Mouse (Mus musculus): ENCODE results near the gene Chdh. TPM values are rescaled to one million over a fixed set of nuclear protein-coding genes. Genes with fewer than 3 reads are reported as not detected.

Chdh gene
- polyA plus RNA-seq, 1 experiment, result not detected

GRCm38 (mm10) chr14:29996000-29996751 lies 12.6 kb upstream of the Chdh start:
- Histone ChIP-seq H3K27me3 (ENCODE audit: control insufficient read depth, insufficient read depth, insufficient read length) (no peaks in the 10 kb centered on the region), H3K4me2 (ENCODE audit: low read depth) (no peak overlapping the region), H3K4me3 (no peak overlapping the region), H3ac (ENCODE audit: control insufficient read depth, insufficient read length) (no peak overlapping the region), H3K36me3 (ENCODE audit: control insufficient read depth, insufficient read depth) (peaks cover 12% of the 10 kb centered on the region), H3K79me2 (ENCODE audit: control insufficient read depth, insufficient read depth) (no peaks in the 10 kb centered on the region)
- TF ChIP-seq CEBPB (IDR thresholded peaks at IDR 0.05; ENCODE audit: insufficient read depth, poor library complexity, severe bottlenecking) (no peak), E2F4 (IDR thresholded peaks at IDR 0.05; ENCODE audit: insufficient read depth) (no peak), TCF12 (IDR thresholded peaks at IDR 0.05; ENCODE audit: insufficient read depth, poor library complexity, severe bottlenecking) (no peak), REST (IDR thresholded peaks at IDR 0.05; ENCODE audit: insufficient read depth, insufficient read length) (no peak), SRF (IDR thresholded peaks at IDR 0.05; ENCODE audit: control insufficient read depth, insufficient read length, low read depth) (no peak), USF1 (IDR thresholded peaks at IDR 0.05; ENCODE audit: low read depth) (no peak), MAX (IDR thresholded peaks at IDR 0.05; ENCODE audit: low read depth) (no peak), POLR2AphosphoS2 (IDR thresholded peaks at IDR 0.05; ENCODE audit: insufficient read length, low read depth) (no peak), MYOG (IDR thresholded peaks at IDR 0.05; ENCODE audit: control insufficient read depth in 1 of 3, insufficient read depth in 1 of 3, insufficient read length in 2 of 3, low read depth in 2 of 3) (no peak), POLR2A (IDR thresholded peaks at IDR 0.05; ENCODE audit: insufficient read length, low read depth) (no peak), MYOD1 (IDR thresholded peaks at IDR 0.05; ENCODE audit: control insufficient read depth in 1 of 3, insufficient read length in 2 of 3, low read depth in 2 of 3) (no peak), TCF3 (IDR thresholded peaks at IDR 0.05; ENCODE audit: insufficient read length, low read depth) (no peak)

- H3K4me2 ChIP-seq (ENCODE audit: low read depth), result no peak overlapping the region
- no peaks in the 10 kb centered on the region for H3K79me2 ChIP-seq (ENCODE audit: control insufficient read depth, insufficient read depth)
- no peak overlapping the region for H3K4me3 ChIP-seq
- H3ac ChIP-seq (ENCODE audit: control insufficient read depth, insufficient read length), result no peak overlapping the region
- TF ChIP-seq USF1 (IDR thresholded peaks at IDR 0.05; ENCODE audit: low read depth) (no peak), TCF3 (IDR thresholded peaks at IDR 0.05; ENCODE audit: insufficient read length, low read depth) (no peak), MAX (IDR thresholded peaks at IDR 0.05; ENCODE audit: low read depth) (no peak)
- no peaks in the 10 kb centered on the region for H3K27me3 ChIP-seq (ENCODE audit: control insufficient read depth, insufficient read depth, insufficient read length)
- peaks cover 12% of the 10 kb centered on the region for H3K36me3 ChIP-seq (ENCODE audit: control insufficient read depth, insufficient read depth)
Measured at GRCm38 (mm10) chr14:29997345-29997744, 11.5 kb upstream of the Chdh start.

GRCm38 (mm10) chr14:29998747-29999474 lies 9.9 kb upstream of the Chdh start:
- peaks cover 9% of the 10 kb centered on the region for H3K27me3 ChIP-seq (ENCODE audit: control insufficient read depth, insufficient read depth, insufficient read length)
- TF ChIP-seq POLR2A (IDR thresholded peaks at IDR 0.05; ENCODE audit: insufficient read length, low read depth), result no peak
- TF ChIP-seq POLR2AphosphoS2 (IDR thresholded peaks at IDR 0.05; ENCODE audit: insufficient read length, low read depth), result peak; percentile 53
- H3K4me2 ChIP-seq (ENCODE audit: low read depth), result no peak overlapping the region
- no peak overlapping the region for H3ac ChIP-seq (ENCODE audit: control insufficient read depth, insufficient read length)
- H3K36me3 ChIP-seq (ENCODE audit: control insufficient read depth, insufficient read depth), result peaks cover under 1% of the 10 kb centered on the region
- no peak overlapping the region for H3K4me3 ChIP-seq
- H3K79me2 ChIP-seq (ENCODE audit: control insufficient read depth, insufficient read depth), result no peaks in the 10 kb centered on the region

DNA sequence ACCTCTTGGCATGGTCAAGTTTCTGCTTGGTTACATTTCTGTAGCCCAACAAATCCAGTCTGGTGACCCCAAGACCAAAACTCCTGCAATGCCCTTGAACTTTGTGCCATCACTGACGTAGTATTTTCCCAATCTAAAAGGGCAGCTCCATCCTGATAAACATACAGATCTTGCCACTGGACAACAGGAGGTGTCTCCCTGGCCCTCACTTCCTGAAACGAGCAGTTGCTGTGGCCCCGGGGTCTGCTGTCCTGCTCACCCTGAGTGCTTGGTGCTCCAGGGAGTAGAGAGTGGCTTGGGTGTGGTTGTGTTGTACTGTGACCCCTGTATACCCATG lies 9.4 kb upstream of the Chdh start:
- H3K36me3 ChIP-seq (ENCODE audit: control insufficient read depth, insufficient read depth), result no peaks in the 10 kb centered on the region
- no peak overlapping the region for H3K4me3 ChIP-seq
- no peak overlapping the region for H3K4me2 ChIP-seq (ENCODE audit: low read depth)
- TF ChIP-seq REST (IDR thresholded peaks at IDR 0.05; ENCODE audit: insufficient read depth, insufficient read length) (no peak), MYOG (IDR thresholded peaks at IDR 0.05; ENCODE audit: control insufficient read depth in 1 of 3, insufficient read depth in 1 of 3, insufficient read length in 2 of 3, low read depth in 2 of 3) (no peak), POLR2A (IDR thresholded peaks at IDR 0.05; ENCODE audit: insufficient read length, low read depth) (no peak), SRF (IDR thresholded peaks at IDR 0.05; ENCODE audit: control insufficient read depth, insufficient read length, low read depth) (no peak), POLR2AphosphoS2 (IDR thresholded peaks at IDR 0.05; ENCODE audit: insufficient read length, low read depth) (no peak), E2F4 (IDR thresholded peaks at IDR 0.05; ENCODE audit: insufficient read depth) (no peak), TCF12 (IDR thresholded peaks at IDR 0.05; ENCODE audit: insufficient read depth, poor library complexity, severe bottlenecking) (no peak), USF1 (IDR thresholded peaks at IDR 0.05; ENCODE audit: low read depth) (no peak), MYOD1 (IDR thresholded peaks at IDR 0.05; ENCODE audit: control insufficient read depth in 1 of 3, insufficient read length in 2 of 3, low read depth in 2 of 3) (no peak)
- H3ac ChIP-seq (ENCODE audit: control insufficient read depth, insufficient read length), result no peak overlapping the region
- H3K27me3 ChIP-seq (ENCODE audit: control insufficient read depth, insufficient read depth, insufficient read length), result peaks cover 14% of the 10 kb centered on the region
- H3K79me2 ChIP-seq (ENCODE audit: control insufficient read depth, insufficient read depth), result no peaks in the 10 kb centered on the region

DNA sequence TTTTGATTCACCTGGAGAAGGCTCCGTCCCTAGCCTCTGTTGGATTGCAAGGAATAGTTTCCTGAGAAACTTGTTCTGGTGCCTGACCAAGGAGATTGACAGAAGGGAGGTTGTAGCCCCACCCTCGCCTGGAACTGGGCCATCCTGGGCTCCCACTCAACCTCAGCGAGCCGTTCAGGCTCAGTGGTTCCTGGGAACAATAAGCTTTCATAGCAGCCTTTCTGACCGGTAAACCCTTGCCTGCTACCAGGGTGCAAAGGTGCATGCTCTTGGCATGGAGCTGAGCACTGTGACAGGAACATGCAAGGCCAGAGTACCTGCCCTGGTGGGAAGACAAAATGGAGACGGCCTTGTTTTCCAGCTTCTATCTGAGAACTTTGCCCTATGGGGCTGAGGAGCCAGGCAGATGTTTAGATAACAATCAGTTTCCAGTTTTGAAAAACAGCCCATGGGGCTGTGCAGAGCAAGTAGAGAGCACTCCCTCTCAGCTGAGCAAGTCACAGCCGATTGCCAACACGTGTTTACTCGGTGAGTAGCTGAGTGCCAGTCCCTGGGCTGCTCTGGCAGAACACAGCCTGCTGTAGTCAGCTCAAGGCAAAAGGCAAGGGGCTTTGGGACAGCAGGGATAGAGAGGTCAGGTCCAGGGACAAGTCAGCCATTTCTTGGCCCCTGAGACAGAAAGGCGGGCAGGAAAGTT lies 1.2 kb downstream of the Chdh start:
- no peak for TF ChIP-seq MYOG (IDR thresholded peaks at IDR 0.05; ENCODE audit: control insufficient read depth in 1 of 3, insufficient read depth in 1 of 3, insufficient read length in 2 of 3, low read depth in 2 of 3)
- no peak for TF ChIP-seq MYOD1 (IDR thresholded peaks at IDR 0.05; ENCODE audit: control insufficient read depth in 1 of 3, insufficient read length in 2 of 3, low read depth in 2 of 3)
- no peak for TF ChIP-seq TCF12 (IDR thresholded peaks at IDR 0.05; ENCODE audit: insufficient read depth, poor library complexity, severe bottlenecking)
- no peak for TF ChIP-seq MAX (IDR thresholded peaks at IDR 0.05; ENCODE audit: low read depth)
- TF ChIP-seq TCF3 (IDR thresholded peaks at IDR 0.05; ENCODE audit: insufficient read length, low read depth), result no peak
- no peak for TF ChIP-seq SRF (IDR thresholded peaks at IDR 0.05; ENCODE audit: control insufficient read depth, insufficient read length, low read depth)
- TF ChIP-seq CEBPB (IDR thresholded peaks at IDR 0.05; ENCODE audit: insufficient read depth, poor library complexity, severe bottlenecking), result no peak
- no peak for TF ChIP-seq E2F4 (IDR thresholded peaks at IDR 0.05; ENCODE audit: insufficient read depth)
- TF ChIP-seq POLR2A (IDR thresholded peaks at IDR 0.05; ENCODE audit: insufficient read length, low read depth), result no peak
- no peak for TF ChIP-seq USF1 (IDR thresholded peaks at IDR 0.05; ENCODE audit: low read depth)
- no peak for TF ChIP-seq REST (IDR thresholded peaks at IDR 0.05; ENCODE audit: insufficient read depth, insufficient read length)
- no peak for TF ChIP-seq POLR2AphosphoS2 (IDR thresholded peaks at IDR 0.05; ENCODE audit: insufficient read length, low read depth)
- no peaks in the 10 kb centered on the region for H3K36me3 ChIP-seq (ENCODE audit: control insufficient read depth, insufficient read depth)
- H3ac ChIP-seq (ENCODE audit: control insufficient read depth, insufficient read length), result no peak overlapping the region
- no peak overlapping the region for H3K4me3 ChIP-seq
- no peaks in the 10 kb centered on the region for H3K79me2 ChIP-seq (ENCODE audit: control insufficient read depth, insufficient read depth)
- H3K4me2 ChIP-seq (ENCODE audit: low read depth), result no peak overlapping the region
- H3K27me3 ChIP-seq (ENCODE audit: control insufficient read depth, insufficient read depth, insufficient read length), result peaks cover 51% of the 10 kb centered on the region

Data from myocyte (in vitro differentiated cells).